Mouse (Mus musculus) right cerebral cortex, postnatal 10 days (tissue): ENCODE measurements around the gene Smyd1.
A peak's percentile ranks its signal among the peaks of the same experiment; 100 is the strongest.
"Not testable (repeated sequence)": the region's sequence is repeated elsewhere in the genome, so short reads cannot be mapped to it uniquely, and the experiment has no call there.

ENCODE experiments used
- DNase-seq, 2 experiments: peaks; one replicate each; pipeline ENCODE4 v3.0.0; 2021; ENCODE audit warnings: low spot score in 2 of 2

Smyd1 gene

DNA sequence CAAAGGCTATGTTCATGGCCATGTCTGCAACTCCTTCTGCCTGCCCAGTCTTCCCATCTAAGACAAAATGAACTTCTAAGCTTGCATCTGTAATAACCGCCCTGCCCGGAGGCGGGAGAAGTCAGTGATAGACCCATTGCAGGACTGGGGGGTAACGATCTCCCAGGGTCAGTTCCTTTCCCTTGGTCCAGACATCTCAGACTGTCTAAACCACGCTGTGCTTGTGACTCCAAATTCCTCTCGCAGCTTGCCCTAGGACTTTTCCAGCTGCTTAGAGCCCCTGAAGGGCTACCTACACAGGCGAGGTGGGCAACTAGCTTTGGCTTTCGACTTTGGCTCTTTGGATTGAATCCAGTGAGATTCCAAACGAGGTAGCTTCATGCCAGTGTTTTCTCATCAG lies 2.8 kb upstream of the Smyd1 start:
- no peak for DNase-seq

DNA sequence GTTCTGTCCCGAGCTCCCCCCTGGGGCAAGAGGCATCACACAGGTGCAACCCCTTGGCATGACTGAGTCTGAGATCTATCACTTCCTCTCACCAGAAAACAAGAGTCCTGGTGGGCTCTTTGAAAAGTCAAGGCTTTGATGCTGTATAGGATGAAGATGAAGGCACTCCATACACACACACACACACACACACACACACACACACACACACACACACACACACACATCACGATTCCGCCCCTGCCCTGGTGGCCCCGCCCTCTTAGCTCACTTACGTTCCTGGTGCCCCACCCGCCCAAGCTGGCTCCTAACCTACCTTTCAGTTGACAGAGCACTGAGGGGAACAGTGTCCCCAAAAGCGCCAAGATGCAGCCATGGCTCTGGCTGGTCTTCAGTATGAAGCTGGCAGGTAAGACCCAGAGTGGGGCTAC lies 473 bp upstream of the Smyd1 start, which contains the start of gene Cd8b1:
TSS of gene Cd8b1 (plus strand) at position 298 of the 431 bp plus-strand sequence.
- no peak for DNase-seq

DNA sequence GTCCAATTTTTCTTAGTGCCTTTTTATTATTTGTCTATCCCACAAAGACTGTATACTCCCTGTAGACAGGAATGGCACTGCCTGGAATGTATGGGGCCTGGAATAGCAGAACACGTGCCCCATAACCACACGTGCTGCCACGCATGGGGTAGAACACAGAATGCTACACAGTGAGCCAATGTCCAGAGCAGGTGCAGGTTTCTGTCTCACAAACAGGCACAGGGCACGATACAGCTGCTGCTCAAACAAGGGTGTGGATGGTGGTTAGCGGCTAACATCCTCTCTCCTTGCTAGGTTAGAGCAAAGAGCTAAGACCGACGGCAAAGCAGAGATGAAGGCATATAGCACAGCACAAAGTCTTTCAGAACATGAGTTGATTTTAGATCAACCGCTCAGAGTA lies 14.5 kb downstream of the Smyd1 start:
- no peak for DNase-seq

DNA sequence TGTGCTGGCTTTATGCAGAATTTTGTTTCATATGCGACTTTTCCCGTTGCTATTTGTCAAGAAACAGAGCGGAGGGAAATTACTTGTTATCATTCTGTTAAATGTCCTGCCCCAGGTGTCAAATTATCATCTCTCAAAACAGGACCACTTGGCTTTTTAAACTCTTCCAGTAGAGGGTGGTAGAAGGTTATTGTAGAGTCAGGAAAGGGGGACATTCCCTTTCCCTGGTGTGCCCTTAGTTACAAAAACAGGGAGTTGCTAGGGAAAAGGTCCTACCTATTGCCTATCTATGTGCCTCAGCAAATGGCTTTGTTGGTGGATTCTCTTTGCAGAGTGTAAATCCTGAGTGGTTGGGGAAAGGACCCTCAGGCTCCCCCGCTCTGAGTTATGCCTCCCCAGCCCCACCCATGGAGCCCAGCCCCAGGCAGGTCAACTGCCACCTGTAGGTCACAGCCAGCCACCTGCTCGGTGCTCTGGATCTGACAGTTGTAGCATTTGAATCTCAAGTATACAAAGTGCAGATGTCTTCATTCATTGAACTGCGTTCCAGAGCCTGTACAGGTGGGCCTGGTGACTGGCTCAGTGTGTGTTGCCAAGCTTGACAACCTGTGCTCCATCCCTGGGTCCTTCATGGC lies 19.8 kb downstream of the Smyd1 start:
- DNase-seq: no peak

DNA sequence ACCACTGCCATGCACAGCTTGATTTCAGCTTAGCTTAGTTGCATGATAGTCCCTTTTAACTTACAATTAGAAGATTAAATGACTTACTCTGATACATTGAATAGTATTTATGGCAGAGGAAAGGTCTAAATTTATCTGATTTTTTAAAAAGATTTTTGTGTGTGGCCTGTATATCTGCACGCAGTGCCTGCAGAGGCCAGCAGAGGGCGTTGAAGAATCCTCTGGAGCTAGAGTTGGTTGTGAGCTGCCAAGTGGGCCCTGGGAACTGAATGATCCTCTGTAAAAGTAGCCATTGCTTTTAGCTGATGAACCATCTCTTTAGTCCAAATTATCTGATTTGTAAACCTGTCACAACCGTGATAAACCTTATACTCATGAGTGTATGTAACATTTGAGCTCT lies 23.3 kb downstream of the Smyd1 start:
- DNase-seq: no peak

DNA sequence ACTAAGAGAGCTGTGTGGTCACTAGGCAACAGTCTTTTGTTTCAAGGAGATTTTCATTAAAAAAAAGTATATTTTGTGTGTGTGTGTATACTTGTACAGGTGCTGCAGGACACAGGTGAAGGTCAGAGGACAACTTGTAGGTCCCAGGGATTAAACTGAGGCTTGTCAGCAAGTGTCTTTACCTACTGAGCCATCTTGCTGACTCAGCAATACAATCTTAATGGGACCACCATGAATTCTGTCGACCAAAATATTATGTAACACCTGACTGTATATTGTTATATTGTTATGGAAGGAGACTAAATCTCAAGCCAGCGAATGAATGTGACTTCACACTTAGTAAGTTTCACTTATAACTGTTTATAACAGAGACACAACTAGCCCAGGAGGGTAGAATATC lies 24.0 kb downstream of the Smyd1 start:
- no peak for DNase-seq

DNA sequence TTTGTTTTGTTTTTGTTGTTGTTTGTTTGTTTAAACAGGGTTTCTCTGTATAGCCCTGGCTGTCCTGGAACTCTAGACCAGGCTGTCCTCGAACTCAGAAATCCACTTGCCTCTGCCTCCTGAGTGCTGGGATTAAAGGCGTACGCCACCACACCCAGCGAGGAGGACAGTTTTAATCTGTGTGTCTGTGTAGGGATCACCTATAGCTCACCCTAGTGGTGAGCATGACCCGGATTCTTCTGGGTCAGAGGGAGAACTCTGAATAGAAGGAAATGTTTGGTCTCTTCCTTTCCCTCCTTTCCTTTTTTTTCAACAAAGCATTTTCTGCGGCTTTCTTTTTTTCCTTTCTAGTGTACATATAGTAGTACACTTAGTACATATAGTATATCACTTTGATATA lies 26.7 kb downstream of the Smyd1 start:
- no peak for DNase-seq

DNA sequence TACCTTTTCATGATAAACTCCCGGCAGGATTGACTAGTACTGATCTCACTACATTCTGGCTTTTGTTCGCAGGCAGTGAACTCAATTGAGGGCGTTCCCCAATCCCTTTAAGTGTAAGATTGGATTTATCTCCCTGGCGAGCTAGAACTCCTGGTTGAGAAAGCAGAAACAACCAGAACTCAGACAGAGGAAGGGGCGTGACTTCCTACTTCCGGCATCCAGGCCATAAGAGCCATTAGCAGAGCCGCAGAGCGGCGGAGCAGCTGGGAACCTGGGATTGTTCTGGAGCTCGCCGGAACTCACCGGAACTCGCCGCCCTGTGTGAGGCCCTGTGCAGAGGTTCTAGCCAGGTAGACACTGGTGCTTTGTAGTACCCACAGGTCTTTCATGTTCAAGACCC lies 28.5 kb downstream of the Smyd1 start:
- DNase-seq: no peak

DNA sequence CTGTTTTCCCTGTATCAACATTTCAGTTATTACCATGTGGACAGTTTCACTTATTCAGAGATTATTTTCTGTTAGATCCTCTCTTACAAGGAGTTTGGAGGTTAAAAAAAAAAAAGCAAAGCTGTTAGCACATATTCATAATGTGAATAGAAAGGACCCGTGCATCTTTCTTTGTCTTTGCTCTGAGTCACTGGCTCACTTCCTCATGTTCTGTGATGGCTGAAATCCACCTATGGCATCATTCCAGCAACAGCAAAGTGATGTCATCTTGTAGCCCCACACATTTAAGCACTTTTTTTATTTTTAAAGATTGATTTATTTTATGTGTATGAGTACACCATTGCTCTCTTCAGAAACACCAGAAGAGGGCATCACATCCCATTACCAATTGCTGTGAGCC lies 42.6 kb downstream of the Smyd1 start:
- DNase-seq: no peak

DNA sequence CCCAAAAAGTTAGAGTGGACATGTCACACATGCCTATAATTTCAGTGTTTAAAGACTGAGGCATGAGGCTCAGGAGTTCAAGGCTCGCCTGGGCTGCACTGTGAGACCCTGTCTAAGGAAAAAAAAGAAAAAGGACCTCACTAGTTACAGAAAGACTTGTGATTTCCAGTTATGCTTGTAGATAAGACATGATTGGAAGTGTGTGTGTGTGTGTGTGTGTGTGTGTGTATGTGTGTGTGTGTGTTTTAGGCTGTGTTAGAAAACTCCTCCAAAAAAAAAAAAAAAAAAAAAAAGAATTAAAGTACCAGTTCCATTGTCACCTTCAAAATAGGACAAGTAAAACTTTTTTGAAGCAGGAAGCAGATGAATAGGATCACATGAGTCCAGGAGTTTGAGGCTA lies 47.4 kb downstream of the Smyd1 start:
- no peak for DNase-seq

DNA sequence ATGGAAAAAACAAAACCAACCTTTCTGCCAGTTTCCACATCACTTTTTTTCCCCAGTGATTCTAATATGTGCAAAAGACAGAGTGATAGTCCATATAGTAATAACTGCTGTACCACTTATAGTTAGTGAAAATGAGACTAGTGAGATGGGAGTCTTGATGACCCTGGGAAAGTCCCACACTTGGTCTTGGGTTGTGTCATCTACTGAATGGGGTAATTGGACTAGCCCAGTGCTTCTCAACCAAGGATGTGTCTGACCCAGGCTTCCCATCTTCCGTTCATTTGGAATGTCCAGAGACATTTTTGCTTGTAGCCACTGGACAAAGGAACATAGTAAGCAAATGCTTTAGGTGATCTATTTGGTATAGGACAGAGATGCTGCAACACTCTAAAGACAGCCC lies 48.3 kb downstream of the Smyd1 start:
- DNase-seq: no peak

DNA sequence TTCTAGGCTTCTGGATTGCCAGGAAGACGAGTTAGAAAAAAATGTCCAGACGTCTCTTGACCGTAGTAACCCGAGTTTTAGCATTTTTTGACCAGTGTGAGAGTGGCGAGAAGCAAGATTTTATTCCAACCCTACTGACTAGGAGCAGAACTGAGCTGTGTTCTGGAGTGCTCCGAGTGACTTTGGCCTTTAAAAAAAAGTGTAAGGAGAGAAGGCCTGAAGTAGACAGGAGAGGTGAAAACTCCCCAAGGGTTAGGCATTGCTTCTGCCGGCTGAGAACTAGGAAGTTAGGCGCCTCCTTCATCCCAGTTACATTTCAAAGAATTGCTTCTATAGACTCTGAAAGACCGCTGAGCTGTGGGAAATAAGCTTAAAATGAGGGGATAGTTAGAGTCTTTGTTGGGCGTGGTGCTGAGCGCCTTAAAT lies 49.7 kb downstream of the Smyd1 start:
- no peak for DNase-seq

DNA sequence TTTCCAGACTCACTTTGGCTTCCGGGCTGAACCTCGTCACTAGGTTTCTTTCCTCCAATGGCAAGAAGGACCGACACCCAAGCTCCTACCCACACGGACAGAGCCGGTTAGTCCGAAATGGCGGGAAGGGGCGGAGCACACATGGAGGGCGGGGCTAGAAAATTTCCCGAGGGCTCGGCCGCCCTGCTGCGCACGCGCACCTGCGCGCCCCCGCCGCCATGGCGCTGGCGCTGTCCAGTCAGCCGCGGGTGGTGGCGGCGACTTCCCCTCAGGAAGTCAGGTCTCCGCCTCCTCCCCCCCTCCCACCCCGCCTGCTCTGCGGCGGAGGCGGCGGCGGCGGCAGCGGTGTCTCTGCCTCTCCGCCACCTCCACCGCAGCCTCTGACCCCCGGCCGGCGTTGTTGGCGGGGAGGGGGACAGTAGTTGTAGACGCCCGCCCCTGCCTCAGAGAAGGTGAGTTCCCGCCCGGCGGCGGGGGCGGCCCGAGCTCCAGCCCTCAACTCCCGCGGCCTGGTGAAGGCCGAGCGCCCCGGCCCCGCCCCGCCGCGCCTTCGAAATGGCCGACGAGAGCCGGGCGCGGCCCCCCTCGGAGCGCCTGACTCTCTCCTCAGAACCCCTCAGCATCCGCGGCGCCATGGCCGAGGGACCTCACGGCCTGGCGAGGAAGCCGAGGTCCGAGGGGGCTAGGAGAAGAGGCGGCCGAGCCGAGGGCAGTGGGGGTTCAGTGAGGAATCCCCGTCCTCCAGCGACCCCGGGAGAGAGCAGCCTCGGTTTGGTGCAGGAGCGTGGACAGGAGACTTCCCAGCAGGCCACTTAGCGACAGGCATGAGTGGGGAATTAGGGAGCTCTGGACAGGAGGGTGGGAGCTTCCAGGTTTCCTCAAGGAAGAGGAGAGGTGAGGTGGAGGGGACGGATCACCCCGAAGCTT lies 50.4 kb downstream of the Smyd1 start, which contains the start of gene Krcc1:
TSS of gene Krcc1 (plus strand) at position 289 of the 927 bp plus-strand sequence.
- peak; percentile 97 for DNase-seq

DNA sequence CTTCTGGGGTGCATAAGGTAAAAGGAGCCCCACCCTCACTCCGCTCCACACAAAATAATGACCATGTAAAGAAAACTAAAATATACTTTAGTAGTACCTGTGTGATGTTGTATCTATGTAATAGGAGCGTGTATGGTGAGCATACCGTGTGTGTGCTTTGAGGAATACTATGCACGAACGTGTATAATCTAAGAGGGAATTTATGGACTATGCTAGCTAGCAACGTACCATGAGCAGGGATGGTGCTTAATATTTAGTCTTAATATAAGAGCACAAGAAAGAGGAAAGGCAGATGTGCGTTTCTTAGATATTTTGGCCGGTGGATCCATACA lies 51.0 kb downstream of the Smyd1 start:
- DNase-seq: no peak

DNA sequence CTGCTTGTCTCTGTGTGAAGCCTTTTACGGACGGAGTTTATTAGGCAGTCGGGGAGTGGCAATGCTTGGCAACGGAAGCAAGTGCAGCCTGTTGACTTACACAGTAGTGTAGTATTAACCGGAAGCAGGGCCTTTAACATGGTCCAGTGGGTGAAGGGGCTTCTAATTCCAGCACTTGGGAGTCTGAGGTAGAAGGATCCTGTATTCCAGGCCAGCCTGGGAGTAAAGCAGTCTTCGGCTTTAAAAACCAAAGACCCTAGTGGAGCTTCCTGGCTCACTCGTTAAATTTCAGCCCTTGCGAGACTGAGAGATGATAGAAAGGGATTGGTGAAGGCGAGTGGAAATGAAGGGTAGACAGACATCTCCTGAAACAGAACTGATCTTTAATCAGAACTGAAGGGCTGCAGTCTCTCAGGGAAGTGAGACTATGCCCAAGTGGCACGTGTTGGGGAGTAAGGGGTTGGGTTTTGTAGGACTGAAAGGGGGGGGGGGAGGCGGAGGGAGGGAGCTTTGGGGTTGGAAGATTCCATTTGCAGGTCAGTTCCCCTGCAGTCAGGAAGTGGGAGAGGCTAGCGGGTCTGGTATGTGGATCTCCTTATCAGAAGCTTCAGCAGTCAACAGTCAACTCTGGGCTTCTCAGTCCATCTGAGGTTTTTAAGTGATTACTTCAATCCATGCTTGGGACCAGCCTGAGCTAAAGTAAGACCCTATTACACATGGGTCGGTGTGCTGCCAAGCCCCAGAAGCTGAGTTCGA lies 51.6 kb downstream of the Smyd1 start:
- DNase-seq: peak; percentile 45 to 47

DNA sequence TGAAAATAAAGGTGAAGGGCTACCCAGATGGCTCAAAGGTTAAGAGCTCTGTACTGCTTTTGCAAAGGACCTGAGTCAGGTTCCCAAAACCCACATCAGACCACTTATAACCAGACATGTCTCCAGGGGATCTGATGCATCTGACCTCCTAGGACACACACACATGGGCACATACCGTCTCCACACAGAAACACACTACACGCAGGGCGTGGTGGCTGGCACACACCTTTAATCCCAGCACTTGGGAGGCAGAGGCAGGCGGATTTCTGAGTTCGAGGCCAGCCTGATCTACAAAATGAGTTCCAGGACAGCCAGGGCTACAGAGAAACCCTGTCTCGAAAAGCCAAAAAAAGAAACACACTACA lies 52.4 kb downstream of the Smyd1 start:
- not testable (repeated sequence) for DNase-seq

DNA sequence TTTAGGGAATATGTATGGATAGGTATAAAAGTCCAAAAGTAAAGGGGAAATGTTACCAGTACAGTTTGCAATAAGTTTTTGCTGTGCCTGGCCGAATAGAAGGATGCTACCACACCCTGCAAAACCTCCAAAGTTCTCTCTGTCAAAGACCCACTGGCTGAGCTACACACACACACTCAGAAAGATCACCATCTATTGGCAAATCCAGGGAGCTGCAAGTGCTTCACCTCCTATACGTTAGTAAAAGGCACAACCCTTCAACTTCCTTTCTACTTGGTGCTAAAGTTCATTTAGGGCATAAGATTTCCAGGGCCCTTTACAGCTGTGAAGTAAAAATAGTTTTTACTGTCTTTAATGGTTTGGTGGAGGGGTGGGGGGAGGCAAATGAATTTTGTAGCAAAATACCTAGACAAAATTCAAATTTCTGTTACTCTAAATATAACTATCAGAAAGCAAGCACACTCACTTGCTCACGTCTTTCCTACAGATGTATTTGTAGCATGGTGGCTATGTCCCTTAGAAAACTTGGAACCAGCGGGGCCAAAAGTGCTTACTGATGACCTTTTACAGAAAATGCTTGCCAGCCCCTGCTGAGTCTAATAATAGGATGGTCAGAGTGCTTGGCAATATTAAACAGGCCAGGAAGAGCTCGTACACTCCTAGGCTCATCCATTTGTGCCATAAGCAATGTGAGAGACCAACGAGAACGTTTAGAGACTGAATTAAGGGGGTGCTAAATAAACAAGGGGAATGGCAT lies 52.9 kb downstream of the Smyd1 start:
- DNase-seq: no peak

DNA sequence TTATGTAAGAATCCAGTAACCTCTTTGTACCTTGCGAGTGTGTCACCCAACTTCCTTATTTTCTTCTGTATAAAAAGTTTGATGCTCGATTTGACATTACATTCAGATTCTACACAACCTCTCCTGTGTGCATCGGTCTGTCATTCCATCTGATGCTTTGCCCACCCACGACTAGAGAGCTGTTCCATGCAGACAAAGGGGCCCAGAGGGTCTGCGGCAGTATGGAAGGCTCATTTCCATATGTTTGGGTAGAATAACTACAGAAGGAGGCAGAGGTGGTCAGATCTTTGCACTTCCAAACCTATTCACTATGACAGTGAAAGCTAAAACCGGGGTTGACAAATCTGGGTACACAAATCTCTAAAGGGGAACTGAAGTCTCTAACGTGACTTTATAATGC lies 54.4 kb downstream of the Smyd1 start:
- DNase-seq: not testable (repeated sequence)

DNA sequence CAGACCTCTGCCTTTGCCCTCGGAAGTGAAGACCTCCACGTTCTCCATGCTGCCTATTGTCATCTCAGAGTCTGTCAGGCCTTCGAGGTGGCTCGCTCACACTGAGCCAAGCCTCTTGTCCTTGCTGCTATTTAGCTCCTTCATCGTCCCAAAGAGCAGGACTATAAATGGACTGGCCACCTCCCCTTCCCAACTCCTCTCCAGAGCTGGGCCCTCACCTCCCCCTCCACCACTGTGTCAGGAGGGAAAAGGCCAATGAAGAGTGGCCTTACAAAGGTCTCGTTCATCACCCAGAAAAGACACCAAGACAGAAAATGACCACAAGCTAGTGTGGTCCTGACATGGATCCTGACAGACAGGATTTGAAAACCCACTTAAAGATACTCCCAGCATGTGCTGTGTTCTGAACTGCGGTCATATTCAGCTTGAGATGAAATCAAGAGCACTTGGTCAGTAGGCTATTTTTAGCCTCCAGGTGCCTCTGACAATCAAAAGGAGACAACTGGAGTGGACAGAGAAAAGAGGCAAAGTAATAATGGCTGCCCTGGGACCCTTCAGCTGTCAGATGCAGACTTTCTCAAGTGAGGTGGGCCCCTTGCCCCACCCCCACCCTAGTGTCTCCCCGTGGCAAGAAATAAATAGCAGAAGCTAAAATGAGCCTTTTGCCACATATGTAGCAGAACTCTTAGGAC lies 59.7 kb downstream of the Smyd1 start:
- no peak for DNase-seq

DNA sequence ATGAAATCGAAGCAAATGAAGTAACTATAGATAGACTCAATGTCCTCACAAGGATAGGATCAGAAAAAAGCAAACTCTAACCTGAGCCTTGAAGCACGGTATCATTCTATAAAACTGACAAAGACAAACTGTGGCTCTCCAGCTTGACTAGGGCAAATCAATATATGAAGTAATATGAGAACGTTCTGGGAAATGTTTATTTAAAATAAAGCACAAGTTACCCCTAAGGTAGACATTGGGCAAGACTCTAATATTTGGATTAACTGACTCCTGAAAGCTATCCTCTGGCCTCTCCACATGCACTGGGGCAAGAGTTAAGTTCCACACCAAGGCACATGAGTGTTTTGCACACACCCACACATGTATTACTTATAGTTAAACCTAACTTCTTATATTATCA lies 61.0 kb downstream of the Smyd1 start:
- no peak for DNase-seq

DNA sequence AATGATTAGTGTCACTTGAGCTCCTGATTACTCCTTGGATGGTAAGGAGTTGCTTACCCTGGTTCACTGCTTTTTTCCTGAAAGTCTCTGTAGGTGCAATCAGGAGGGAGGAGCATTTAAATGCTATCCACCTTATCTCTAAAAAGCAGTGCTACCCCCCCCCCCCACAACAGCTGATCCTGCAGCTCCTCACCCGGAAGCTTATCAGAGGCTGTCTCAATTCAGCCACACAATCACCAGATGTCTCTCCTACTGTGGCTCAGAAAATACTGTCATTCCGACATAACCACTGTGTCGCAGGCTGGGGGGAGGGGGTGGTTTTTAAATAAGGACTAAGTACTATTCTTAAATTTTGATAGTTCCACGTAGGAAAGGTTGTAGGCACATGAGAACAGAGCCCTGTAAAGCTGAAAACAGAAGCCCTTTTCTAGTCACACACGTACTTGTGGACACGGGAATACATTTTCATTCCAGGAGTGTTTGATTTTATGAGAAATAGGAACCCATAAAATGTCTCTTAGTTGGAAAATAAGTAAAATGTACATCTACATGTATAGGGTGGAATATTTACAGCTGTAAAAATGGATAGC lies 61.9 kb downstream of the Smyd1 start:
- no peak for DNase-seq
